Mouse (Mus musculus) heart, embryonic 14.5 days (tissue): ENCODE data around the gene Arl13b. TPM values are rescaled to one million over a fixed set of nuclear protein-coding genes. Genes with fewer than 3 reads are reported as not detected.

ENCODE experiments used
- ATAC-seq: fragments of 200-750 bp; cut with Nextera tagmentation; 2 replicates; pipeline ENCODE4 v1.8.0; 2017; ENCODE audit warnings: low read depth, moderate TSS enrichment; ENCODE audit not compliant: insufficient number of reproducible peaks, insufficient read depth, low FRiP score
- H3K27ac ChIP-seq, 2 experiments: fragments of 200-500 bp in 1 of 2; fragments of 300-500 bp in 1 of 2; sonication (generic) in 1 of 2; replicated peaks in 1 of 2; 2 replicates each; pipeline ENCODE4 v1.5.1; 2012 to 2014; ENCODE audit warnings: low read depth in 2 of 2, low read length in 2 of 2, control low read depth in 1 of 2, mild to moderate bottlenecking in 1 of 2, mixed read lengths in 1 of 2; ENCODE audit not compliant: control insufficient read depth in 1 of 2, insufficient read depth in 1 of 2
- H3K27me3 ChIP-seq: fragments of 300-500 bp; sonication (generic); 2 replicates; pipeline ENCODE4 v1.6.1; 2014; ENCODE audit warnings: mild to moderate bottlenecking, low read length, control low read depth; ENCODE audit not compliant: control insufficient read depth, insufficient read depth
- H3K36me3 ChIP-seq: fragments of 300-500 bp; sonication (generic); 2 replicates; pipeline ENCODE4 v1.6.1; 2014; ENCODE audit warnings: mild to moderate bottlenecking, control low read depth, low read length, mixed read lengths; ENCODE audit not compliant: control insufficient read depth, insufficient read depth
- H3K4me1 ChIP-seq, 2 experiments: fragments of 200-500 bp in 1 of 2; fragments of 300-500 bp in 1 of 2; sonication (generic) in 1 of 2; 2 replicates each; pipeline ENCODE4 v1.6.1; 2012 to 2014; ENCODE audit warnings: low read length in 2 of 2, control low read depth in 1 of 2, mixed read lengths in 1 of 2; ENCODE audit not compliant: control insufficient read depth in 2 of 2, insufficient read depth in 2 of 2
- H3K4me2 ChIP-seq: fragments of 300-500 bp; sonication (generic); 2 replicates; pipeline ENCODE4 v1.6.1; 2014; ENCODE audit warnings: mild to moderate bottlenecking, low read length
- H3K4me3 ChIP-seq, 2 experiments: fragments of 200-500 bp in 1 of 2; fragments of 300-500 bp in 1 of 2; sonication (generic) in 1 of 2; 2 replicates each; pipeline ENCODE4 v1.5.1; 2012 to 2014; ENCODE audit warnings: low read length in 2 of 2, mild to moderate bottlenecking in 2 of 2, control low read depth in 1 of 2, low read depth in 1 of 2, moderate library complexity in 1 of 2; ENCODE audit not compliant: control insufficient read depth in 1 of 2, insufficient read depth in 1 of 2
- H3K9ac ChIP-seq: fragments of 300-500 bp; sonication (generic); 2 replicates; pipeline ENCODE4 v1.6.1; 2014; ENCODE audit warnings: mild to moderate bottlenecking, low read length
- H3K9me3 ChIP-seq: fragments of 300-500 bp; sonication (generic); 2 replicates; pipeline ENCODE4 v1.6.1; 2016; ENCODE audit warnings: low read length, control low read depth; ENCODE audit not compliant: control insufficient read depth
- WGBS: fragments of 180-500 bp; shearing (Covaris S2); extraction: QIAGEN DNeasy Blood & Tissue Kit; methylation state at CpG from one replicate; pipeline ENCODE4 v1.1.7; 2014; 5-methylcytosine and 5-hydroxymethylcytosine counted together
- polyA plus RNA-seq: library from polyadenylated mRNA; unstranded; fragments of >200 nt; fragmentation: Nextera tagmentation; extraction: Ambion mirVana; gene quantifications from 2 replicates; pipeline ENCODE4 v1.2.1, GENCODE M21; 2014

The Arl13b gene
- polyA plus RNA-seq, 1 experiment from 2014 or later, result 9.3 TPM

DNA sequence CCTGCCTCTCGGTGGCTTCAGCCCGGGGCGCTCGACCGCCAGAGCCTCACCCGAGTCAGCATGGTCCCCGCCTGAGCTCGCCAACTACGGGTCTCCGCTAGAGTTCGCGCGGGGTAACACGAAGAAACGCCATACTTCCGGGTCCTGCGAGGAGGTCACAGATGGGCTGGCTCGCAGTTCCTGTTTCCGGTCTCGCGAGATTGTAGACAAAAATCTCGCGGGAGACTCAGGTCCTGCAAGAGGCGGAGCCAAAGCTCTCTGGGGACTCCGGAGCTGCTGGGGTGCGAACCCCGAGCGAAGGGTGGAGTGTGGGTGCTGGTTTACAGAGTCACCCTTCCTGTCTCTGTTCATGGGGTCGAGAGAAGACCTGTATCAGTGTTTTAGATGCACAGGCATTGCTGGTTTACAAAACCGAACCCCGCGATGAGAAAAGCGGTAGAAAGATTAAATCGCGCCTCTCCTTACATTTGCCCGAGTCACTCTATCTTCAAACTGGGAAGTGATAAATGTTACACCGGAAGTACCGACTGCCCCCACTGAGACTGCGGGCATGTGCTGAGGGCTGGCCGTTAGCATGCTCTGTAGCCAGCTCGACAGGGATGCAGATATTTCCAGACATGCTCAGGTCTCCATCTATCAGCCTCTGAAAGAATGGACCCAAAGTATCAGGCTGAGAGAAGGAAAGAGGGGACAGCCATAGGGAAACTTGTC, 60.1 kb downstream of the Arl13b start, which contains the start of gene Nsun3:
Gene Nsun3, minus strand, starts transcription at position 198 of the 711 bp plus-strand sequence.
- H3K27me3 ChIP-seq, result no peaks in the 10 kb centered on the region
- peak within 1 kb of the TSS; percentile 93 for H3K9ac ChIP-seq
- H3K4me1 ChIP-seq, result peaks cover 5 to 9% of the 10 kb centered on the region in 2 experiments
- H3K4me2 ChIP-seq, result peak within 1 kb of the TSS; percentile 89
- ATAC-seq, result peak; percentile 97
- H3K9me3 ChIP-seq, result no peaks in the 10 kb centered on the region
- H3K4me3 ChIP-seq, result peak within 1 kb of the TSS; percentile 64 to 94
- peak within 1 kb of the TSS; percentile 92 to 96 for H3K27ac ChIP-seq
- WGBS, result 3% methylated on average over 41 of the region's 41 CpGs
- peaks cover 7% of the 10 kb centered on the region; the same call in 1 of the 2 replicates for H3K36me3 ChIP-seq

DNA sequence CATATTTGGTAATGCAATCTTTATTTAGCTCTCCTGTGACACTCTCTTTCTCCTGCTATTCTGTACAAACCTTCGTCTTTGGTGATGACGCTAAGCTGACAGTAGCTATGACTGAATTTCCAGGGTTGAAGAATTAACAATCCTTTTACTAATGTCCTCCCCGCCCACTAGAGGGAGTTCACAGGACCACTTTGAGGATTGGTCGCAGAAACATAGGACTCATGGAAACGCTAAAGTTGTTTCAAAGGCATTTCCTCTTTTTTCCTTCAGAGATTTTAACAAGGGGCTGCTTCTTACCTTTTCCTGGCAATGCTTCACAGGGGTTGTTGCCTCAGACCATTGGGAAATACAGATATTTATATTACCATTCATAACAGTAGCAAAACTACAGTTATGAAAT, 64.6 kb downstream of the Arl13b start:
- Histone ChIP-seq H3K36me3 (peaks cover 9% of the 10 kb centered on the region; the same call in 1 of the 2 replicates), H3K27ac (no peak overlapping the region), H3K27me3 (no peaks in the 10 kb centered on the region), H3K4me3 (no peak overlapping the region), H3K4me1 (peaks cover 4 to 9% of the 10 kb centered on the region in 2 experiments), H3K4me2 (no peak overlapping the region), H3K9me3 (no peaks in the 10 kb centered on the region), H3K9ac (no peak overlapping the region)
- no peak for ATAC-seq
- WGBS, result 47% methylated on average over 5 of the region's 5 CpGs

- Histone ChIP-seq H3K9me3 (no peaks in the 10 kb centered on the region), H3K27ac (no peak overlapping the region), H3K4me2 (no peak overlapping the region), H3K36me3 (peaks cover 15% of the 10 kb centered on the region), H3K4me1 (no peaks in the 10 kb centered on the region), H3K4me3 (no peak overlapping the region), H3K27me3 (no peaks in the 10 kb centered on the region), H3K9ac (no peak overlapping the region)
- WGBS, result 88% methylated on average over 10 of the region's 10 CpGs
- no peak for ATAC-seq
Measured at GRCm38 (mm10) chr16:62778282-62778681, 68.6 kb downstream of the Arl13b start.

- no peak overlapping the region for H3K9ac ChIP-seq
- WGBS, result 82% methylated on average over 11 of the region's 11 CpGs
- no peaks in the 10 kb centered on the region for H3K9me3 ChIP-seq
- no peak for ATAC-seq
- H3K27ac ChIP-seq, result no peak overlapping the region
- H3K27me3 ChIP-seq, result no peaks in the 10 kb centered on the region
- H3K4me3 ChIP-seq, result no peak overlapping the region
- no peak overlapping the region for H3K4me2 ChIP-seq
- no peaks in the 10 kb centered on the region for H3K4me1 ChIP-seq
- H3K36me3 ChIP-seq, result peaks cover 8% of the 10 kb centered on the region; the same call in 1 of the 2 replicates
Measured at GRCm38 (mm10) chr16:62776034-62776433, 70.8 kb downstream of the Arl13b start.

DNA sequence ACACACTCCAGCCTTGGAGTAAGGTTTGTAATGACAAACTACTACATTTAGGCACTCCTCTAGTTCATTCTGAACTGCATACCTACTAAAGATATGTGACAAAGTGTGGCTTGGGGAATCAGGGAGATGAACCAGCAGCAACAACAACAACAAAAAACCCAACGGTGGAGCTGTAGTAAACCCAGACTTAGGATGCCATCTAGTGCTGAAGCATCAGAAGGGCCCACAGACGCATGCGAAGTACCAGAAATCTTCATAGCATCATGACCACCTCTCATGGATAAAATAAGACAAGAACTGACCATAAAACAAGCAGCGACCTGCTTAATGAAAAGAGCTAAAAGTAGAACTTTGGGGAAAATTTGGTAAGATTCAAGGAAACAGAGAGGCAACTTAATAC, 73.4 kb downstream of the Arl13b start:
- Histone ChIP-seq H3K4me2 (no peak overlapping the region), H3K9ac (no peak overlapping the region), H3K27me3 (no peaks in the 10 kb centered on the region), H3K9me3 (no peaks in the 10 kb centered on the region), H3K27ac (no peak overlapping the region), H3K36me3 (peaks cover 8% of the 10 kb centered on the region; the same call in 1 of the 2 replicates), H3K4me1 (no peaks in the 10 kb centered on the region), H3K4me3 (no peak overlapping the region)
- no peak for ATAC-seq
- WGBS, result 70% methylated on average over 4 of the region's 4 CpGs

- Histone ChIP-seq H3K27me3 (no peaks in the 10 kb centered on the region), H3K4me1 (no peaks in the 10 kb centered on the region), H3K4me2 (no peak overlapping the region), H3K27ac (no peak overlapping the region), H3K36me3 (no peaks in the 10 kb centered on the region), H3K4me3 (no peak overlapping the region), H3K9me3 (0 out of 2 replicates have a peak, but pooled peaks cover 3% of the 10 kb centered on the region), H3K9ac (no peak overlapping the region)
- 81% methylated on average over 2 of the region's 2 CpGs for WGBS
- no peak for ATAC-seq
Measured at GRCm38 (mm10) chr16:62758340-62758739, 88.5 kb downstream of the Arl13b start.

- Histone ChIP-seq H3K9me3 (0 out of 2 replicates have a peak, but pooled peaks cover 3% of the 10 kb centered on the region), H3K36me3 (no peaks in the 10 kb centered on the region), H3K4me2 (no peak overlapping the region), H3K27me3 (no peaks in the 10 kb centered on the region), H3K9ac (no peak overlapping the region), H3K4me3 (no peak overlapping the region), H3K27ac (no peak overlapping the region), H3K4me1 (no peaks in the 10 kb centered on the region)
- no peak for ATAC-seq
- 66% methylated on average over 6 of the region's 6 CpGs for WGBS
Measured at GRCm38 (mm10) chr16:62755307-62755706, 91.5 kb downstream of the Arl13b start.
